Mouse (Mus musculus): ENCODE data around the gene Tbc1d7. TPM values are rescaled to one million over a fixed set of nuclear protein-coding genes. Genes with fewer than 3 reads are reported as not detected.

Tbc1d7 gene
- polyA plus RNA-seq, 1 experiment, result not detected

DNA sequence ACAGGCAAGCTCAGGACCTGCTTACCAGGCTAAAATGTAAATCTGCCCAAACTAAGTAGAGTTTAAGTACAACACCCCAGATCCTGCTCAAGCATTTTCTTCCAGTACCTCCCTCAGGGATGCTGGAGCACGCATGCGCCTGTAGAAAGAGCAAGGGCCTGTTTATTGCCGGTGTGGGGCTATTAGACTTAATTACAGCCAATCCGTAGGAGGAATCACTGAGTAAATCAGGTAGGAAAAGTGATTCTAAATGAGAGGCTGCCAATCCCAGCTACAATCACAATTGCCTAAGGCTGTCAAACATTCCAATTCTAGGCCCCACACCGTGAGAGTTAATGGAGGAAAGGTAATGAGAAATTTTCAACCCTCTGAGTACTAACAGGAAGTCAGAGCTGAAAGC lies 13.0 kb downstream of the Tbc1d7 start:
- H3K4me1 ChIP-seq (ENCODE audit: control insufficient read depth, insufficient read depth, low read length), result no peaks in the 10 kb centered on the region
- TF ChIP-seq POLR2A (IDR thresholded peaks at IDR 0.05; ENCODE audit: insufficient read depth, low read depth, low read length) (no peak), CTCF (IDR thresholded peaks at IDR 0.05; ENCODE audit: insufficient read depth, low read depth, low read length) (no peak)
- no peak overlapping the region for H3K4me3 ChIP-seq (ENCODE audit: insufficient read depth, low read depth, low read length)
- H3K27ac ChIP-seq (ENCODE audit: insufficient read depth, low read depth, low read length), result no peak overlapping the region
- 75% methylated on average over 5 of the region's 5 CpGs for WGBS

- no peaks in the 10 kb centered on the region for H3K4me1 ChIP-seq (ENCODE audit: control insufficient read depth, insufficient read depth, low read length)
- H3K4me3 ChIP-seq (ENCODE audit: insufficient read depth, low read depth, low read length), result no peak overlapping the region
- 63% methylated on average over 5 of the region's 5 CpGs for WGBS
- no peak overlapping the region for H3K27ac ChIP-seq (ENCODE audit: insufficient read depth, low read depth, low read length)
- TF ChIP-seq CTCF (IDR thresholded peaks at IDR 0.05; ENCODE audit: insufficient read depth, low read depth, low read length) (no peak), POLR2A (IDR thresholded peaks at IDR 0.05; ENCODE audit: insufficient read depth, low read depth, low read length) (no peak)
Measured at GRCm38 (mm10) chr13:43157370-43157769, 13.9 kb downstream of the Tbc1d7 start.

- H3K27ac ChIP-seq (ENCODE audit: insufficient read depth, low read depth, low read length), result no peak overlapping the region
- TF ChIP-seq POLR2A (IDR thresholded peaks at IDR 0.05; ENCODE audit: insufficient read depth, low read depth, low read length) (no peak), CTCF (IDR thresholded peaks at IDR 0.05; ENCODE audit: insufficient read depth, low read depth, low read length) (no peak)
- H3K4me1 ChIP-seq (ENCODE audit: control insufficient read depth, insufficient read depth, low read length), result peaks cover 6% of the 10 kb centered on the region
- 79% methylated on average over 14 of the region's 14 CpGs for WGBS
- H3K4me3 ChIP-seq (ENCODE audit: insufficient read depth, low read depth, low read length), result no peak overlapping the region
Measured at GRCm38 (mm10) chr13:43152005-43152520, 19.2 kb downstream of the Tbc1d7 start.

DNA sequence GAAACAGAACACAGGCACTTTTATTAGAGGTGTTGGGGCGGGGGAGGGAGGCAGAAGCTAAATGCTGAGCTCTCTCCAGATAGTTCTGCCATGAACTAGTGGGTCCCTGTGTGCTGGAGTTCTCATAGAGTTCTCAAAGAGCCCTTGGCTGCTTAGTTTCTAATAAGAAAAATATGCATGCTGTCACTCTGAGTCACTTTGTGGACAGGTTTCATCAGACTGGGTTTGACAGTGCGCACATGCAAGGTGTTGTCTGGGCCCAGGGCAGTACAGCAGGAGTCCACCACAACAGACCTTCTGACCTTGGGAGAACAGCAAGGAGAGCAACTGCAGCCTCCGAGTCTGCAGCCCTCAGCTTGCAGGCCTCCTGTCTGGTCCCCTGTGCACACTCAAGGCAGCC lies 21.6 kb downstream of the Tbc1d7 start:
- peaks cover 6% of the 10 kb centered on the region for H3K4me1 ChIP-seq (ENCODE audit: control insufficient read depth, insufficient read depth, low read length)
- TF ChIP-seq POLR2A (IDR thresholded peaks at IDR 0.05; ENCODE audit: insufficient read depth, low read depth, low read length), result no peak
- no peak for TF ChIP-seq CTCF (IDR thresholded peaks at IDR 0.05; ENCODE audit: insufficient read depth, low read depth, low read length)
- H3K4me3 ChIP-seq (ENCODE audit: insufficient read depth, low read depth, low read length), result no peak overlapping the region
- WGBS, result 93% methylated on average over 3 of the region's 3 CpGs
- H3K27ac ChIP-seq (ENCODE audit: insufficient read depth, low read depth, low read length), result no peak overlapping the region

DNA sequence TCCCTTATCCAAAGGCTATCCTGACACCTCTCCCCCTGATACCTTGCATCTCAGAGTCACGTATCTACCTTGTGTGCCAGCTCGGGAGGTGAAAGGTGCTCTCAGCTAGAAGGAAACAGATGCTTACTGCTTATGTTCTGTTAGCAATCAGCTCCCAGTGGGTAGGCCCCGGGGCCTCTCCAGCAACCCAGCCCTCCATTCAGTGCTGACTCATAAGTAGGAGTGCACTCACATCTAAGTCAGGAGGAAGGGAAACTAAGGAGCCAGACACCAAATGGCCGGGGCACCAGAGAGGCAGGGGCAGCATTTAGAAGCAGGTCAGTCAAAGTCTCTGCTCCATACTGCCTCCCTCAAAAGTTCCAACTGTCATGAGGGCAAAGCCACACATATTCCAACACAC lies 22.6 kb downstream of the Tbc1d7 start:
- Histone ChIP-seq H3K27ac (ENCODE audit: insufficient read depth, low read depth, low read length) (no peak overlapping the region), H3K4me1 (ENCODE audit: control insufficient read depth, insufficient read depth, low read length) (peaks cover 6% of the 10 kb centered on the region), H3K4me3 (ENCODE audit: insufficient read depth, low read depth, low read length) (no peak overlapping the region)
- no peak for TF ChIP-seq POLR2A (IDR thresholded peaks at IDR 0.05; ENCODE audit: insufficient read depth, low read depth, low read length)
- TF ChIP-seq CTCF (IDR thresholded peaks at IDR 0.05; ENCODE audit: insufficient read depth, low read depth, low read length), result no peak
- WGBS, result 52% methylated on average over 4 of the region's 4 CpGs

GRCm38 (mm10) chr13:43146515-43147258 lies 24.6 kb downstream of the Tbc1d7 start:
- WGBS, result 85% methylated on average over 8 of the region's 8 CpGs
- TF ChIP-seq CTCF (IDR thresholded peaks at IDR 0.05; ENCODE audit: insufficient read depth, low read depth, low read length), result no peak
- no peak for TF ChIP-seq POLR2A (IDR thresholded peaks at IDR 0.05; ENCODE audit: insufficient read depth, low read depth, low read length)
- no peak overlapping the region for H3K27ac ChIP-seq (ENCODE audit: insufficient read depth, low read depth, low read length)
- H3K4me3 ChIP-seq (ENCODE audit: insufficient read depth, low read depth, low read length), result no peak overlapping the region
- H3K4me1 ChIP-seq (ENCODE audit: control insufficient read depth, insufficient read depth, low read length), result peaks cover 6% of the 10 kb centered on the region

GRCm38 (mm10) chr13:43144720-43145418 lies 26.4 kb downstream of the Tbc1d7 start:
- H3K4me3 ChIP-seq (ENCODE audit: insufficient read depth, low read depth, low read length), result no peak overlapping the region
- 79% methylated on average over 7 of the region's 7 CpGs for WGBS
- H3K27ac ChIP-seq (ENCODE audit: insufficient read depth, low read depth, low read length), result no peak overlapping the region
- H3K4me1 ChIP-seq (ENCODE audit: control insufficient read depth, insufficient read depth, low read length), result peaks cover 6% of the 10 kb centered on the region
- TF ChIP-seq CTCF (IDR thresholded peaks at IDR 0.05; ENCODE audit: insufficient read depth, low read depth, low read length), result no peak
- TF ChIP-seq POLR2A (IDR thresholded peaks at IDR 0.05; ENCODE audit: insufficient read depth, low read depth, low read length), result no peak

DNA sequence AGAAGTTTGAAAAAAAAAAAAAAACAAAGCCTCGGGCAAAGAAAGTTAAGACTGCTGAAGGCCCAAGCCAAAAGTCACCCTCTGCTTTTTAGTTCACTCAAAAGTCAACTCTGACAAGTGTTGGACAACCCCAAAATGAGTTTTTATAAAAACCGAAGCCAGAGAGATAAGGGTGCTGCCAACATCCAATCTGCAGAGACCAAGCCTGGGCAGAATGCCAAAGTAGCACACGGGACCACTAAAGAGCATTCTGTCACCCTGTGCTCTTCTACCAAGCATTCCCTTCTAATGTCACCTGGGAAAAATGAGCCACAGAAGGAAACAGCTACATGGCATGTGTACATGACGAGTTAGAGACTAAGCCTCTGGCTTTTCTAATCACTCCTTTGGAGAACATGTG lies 36.8 kb downstream of the Tbc1d7 start:
- Histone ChIP-seq H3K4me3 (ENCODE audit: insufficient read depth, low read depth, low read length) (no peak overlapping the region), H3K27ac (ENCODE audit: insufficient read depth, low read depth, low read length) (no peak overlapping the region), H3K4me1 (ENCODE audit: control insufficient read depth, insufficient read depth, low read length) (0 out of 2 replicates have a peak, but pooled peaks cover 2% of the 10 kb centered on the region)
- TF ChIP-seq CTCF (IDR thresholded peaks at IDR 0.05; ENCODE audit: insufficient read depth, low read depth, low read length) (no peak), POLR2A (IDR thresholded peaks at IDR 0.05; ENCODE audit: insufficient read depth, low read depth, low read length) (no peak)
- WGBS, result 52% methylated on average over 4 of the region's 4 CpGs

GRCm38 (mm10) chr13:43133400-43133799 lies 37.9 kb downstream of the Tbc1d7 start:
- TF ChIP-seq CTCF (IDR thresholded peaks at IDR 0.05; ENCODE audit: insufficient read depth, low read depth, low read length) (no peak), POLR2A (IDR thresholded peaks at IDR 0.05; ENCODE audit: insufficient read depth, low read depth, low read length) (no peak)
- Histone ChIP-seq H3K4me1 (ENCODE audit: control insufficient read depth, insufficient read depth, low read length) (0 out of 2 replicates have a peak, but pooled peaks cover 2% of the 10 kb centered on the region), H3K4me3 (ENCODE audit: insufficient read depth, low read depth, low read length) (no peak overlapping the region), H3K27ac (ENCODE audit: insufficient read depth, low read depth, low read length) (no peak overlapping the region)
- WGBS, result 87% methylated on average over 7 of the region's 7 CpGs

Data from olfactory bulb, adult 2 months (tissue).